Mouse (Mus musculus) heart, embryonic 14.5 days (tissue): ENCODE data around the gene Zfp462. TPM values are rescaled to one million over a fixed set of nuclear protein-coding genes. Genes with fewer than 3 reads are reported as not detected.

ENCODE experiments used
- ATAC-seq: fragments of 200-750 bp; cut with Nextera tagmentation; 2 replicates; pipeline ENCODE4 v1.8.0; 2017; ENCODE audit warnings: low read depth, moderate TSS enrichment; ENCODE audit not compliant: insufficient number of reproducible peaks, insufficient read depth, low FRiP score
- H3K27ac ChIP-seq, 2 experiments: fragments of 200-500 bp in 1 of 2; fragments of 300-500 bp in 1 of 2; sonication (generic) in 1 of 2; replicated peaks in 1 of 2; 2 replicates each; pipeline ENCODE4 v1.5.1; 2012 to 2014; ENCODE audit warnings: low read depth in 2 of 2, low read length in 2 of 2, control low read depth in 1 of 2, mild to moderate bottlenecking in 1 of 2, mixed read lengths in 1 of 2; ENCODE audit not compliant: control insufficient read depth in 1 of 2, insufficient read depth in 1 of 2
- H3K27me3 ChIP-seq: fragments of 300-500 bp; sonication (generic); 2 replicates; pipeline ENCODE4 v1.6.1; 2014; ENCODE audit warnings: mild to moderate bottlenecking, low read length, control low read depth; ENCODE audit not compliant: control insufficient read depth, insufficient read depth
- H3K36me3 ChIP-seq: fragments of 300-500 bp; sonication (generic); 2 replicates; pipeline ENCODE4 v1.6.1; 2014; ENCODE audit warnings: mild to moderate bottlenecking, control low read depth, low read length, mixed read lengths; ENCODE audit not compliant: control insufficient read depth, insufficient read depth
- H3K4me1 ChIP-seq, 2 experiments: fragments of 200-500 bp in 1 of 2; fragments of 300-500 bp in 1 of 2; sonication (generic) in 1 of 2; 2 replicates each; pipeline ENCODE4 v1.6.1; 2012 to 2014; ENCODE audit warnings: low read length in 2 of 2, control low read depth in 1 of 2, mixed read lengths in 1 of 2; ENCODE audit not compliant: control insufficient read depth in 2 of 2, insufficient read depth in 2 of 2
- H3K4me2 ChIP-seq: fragments of 300-500 bp; sonication (generic); 2 replicates; pipeline ENCODE4 v1.6.1; 2014; ENCODE audit warnings: mild to moderate bottlenecking, low read length
- H3K4me3 ChIP-seq, 2 experiments: fragments of 200-500 bp in 1 of 2; fragments of 300-500 bp in 1 of 2; sonication (generic) in 1 of 2; 2 replicates each; pipeline ENCODE4 v1.5.1; 2012 to 2014; ENCODE audit warnings: low read length in 2 of 2, mild to moderate bottlenecking in 2 of 2, control low read depth in 1 of 2, low read depth in 1 of 2, moderate library complexity in 1 of 2; ENCODE audit not compliant: control insufficient read depth in 1 of 2, insufficient read depth in 1 of 2
- H3K9ac ChIP-seq: fragments of 300-500 bp; sonication (generic); 2 replicates; pipeline ENCODE4 v1.6.1; 2014; ENCODE audit warnings: mild to moderate bottlenecking, low read length
- H3K9me3 ChIP-seq: fragments of 300-500 bp; sonication (generic); 2 replicates; pipeline ENCODE4 v1.6.1; 2016; ENCODE audit warnings: low read length, control low read depth; ENCODE audit not compliant: control insufficient read depth
- WGBS: fragments of 180-500 bp; shearing (Covaris S2); extraction: QIAGEN DNeasy Blood & Tissue Kit; methylation state at CpG from one replicate; pipeline ENCODE4 v1.1.7; 2014; 5-methylcytosine and 5-hydroxymethylcytosine counted together
- polyA plus RNA-seq: library from polyadenylated mRNA; unstranded; fragments of >200 nt; fragmentation: Nextera tagmentation; extraction: Ambion mirVana; gene quantifications from 2 replicates; pipeline ENCODE4 v1.2.1, GENCODE M21; 2014

Zfp462 gene
- polyA plus RNA-seq, 1 experiment from 2014 or later, result 3.7 TPM

GRCm38 (mm10) chr4:54998146-54998841, 53.4 kb downstream of the Zfp462 start:
- no peak overlapping the region for H3K27ac ChIP-seq
- H3K36me3 ChIP-seq, result no peaks in the 10 kb centered on the region
- ATAC-seq, result no peak
- no peaks in the 10 kb centered on the region for H3K27me3 ChIP-seq
- no peak overlapping the region for H3K4me3 ChIP-seq
- no peak overlapping the region for H3K9ac ChIP-seq
- no peaks in the 10 kb centered on the region for H3K9me3 ChIP-seq
- H3K4me1 ChIP-seq, result peaks cover 11 to 29% of the 10 kb centered on the region in 2 experiments
- WGBS, result 87% methylated on average over 9 of the region's 9 CpGs
- H3K4me2 ChIP-seq, result no peak overlapping the region

GRCm38 (mm10) chr4:54999556-54999955, 54.7 kb downstream of the Zfp462 start:
- H3K9me3 ChIP-seq, result no peaks in the 10 kb centered on the region
- no peak for ATAC-seq
- WGBS, result 97% methylated on average over 5 of the region's 5 CpGs
- H3K4me2 ChIP-seq, result no peak overlapping the region
- no peak overlapping the region for H3K4me3 ChIP-seq
- no peak overlapping the region for H3K27ac ChIP-seq
- no peaks in the 10 kb centered on the region for H3K36me3 ChIP-seq
- H3K27me3 ChIP-seq, result no peaks in the 10 kb centered on the region
- peaks cover 13 to 38% of the 10 kb centered on the region in 2 experiments for H3K4me1 ChIP-seq
- no peak overlapping the region for H3K9ac ChIP-seq

GRCm38 (mm10) chr4:55001386-55001785, 56.5 kb downstream of the Zfp462 start:
- Histone ChIP-seq H3K27me3 (no peaks in the 10 kb centered on the region), H3K9me3 (no peaks in the 10 kb centered on the region), H3K9ac (no peak overlapping the region), H3K4me2 (peak overlapping the region; percentile 16), H3K4me3 (no peak overlapping the region), H3K4me1 (peaks cover 27 to 56% of the 10 kb centered on the region in 2 experiments), H3K27ac (peak overlapping the region; percentile 15 to 61; a peak in 3 of 4 replicates), H3K36me3 (no peaks in the 10 kb centered on the region)
- ATAC-seq, result no peak
- 16% methylated on average over 3 of the region's 3 CpGs for WGBS

DNA sequence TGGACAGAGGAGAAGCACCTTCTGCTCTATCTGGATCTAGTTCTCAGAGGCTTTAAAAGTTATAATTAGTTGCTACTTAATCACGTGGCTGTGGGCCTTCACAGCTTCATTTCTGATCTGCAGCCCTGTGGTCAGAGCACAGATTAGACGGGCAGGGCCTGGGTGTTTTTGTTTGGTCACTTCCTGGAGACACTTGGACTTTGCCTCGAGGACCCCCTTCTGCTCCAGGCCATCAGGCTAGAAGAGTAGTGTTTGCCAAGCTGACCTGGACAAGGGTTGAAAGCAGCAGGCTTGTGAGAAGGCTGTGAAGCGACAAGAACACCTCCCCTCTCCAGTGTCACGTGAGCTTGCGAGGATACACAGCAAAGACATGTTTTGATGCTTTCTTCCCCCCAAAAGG, 58.3 kb downstream of the Zfp462 start:
- H3K4me3 ChIP-seq, result no peak overlapping the region
- no peaks in the 10 kb centered on the region for H3K9me3 ChIP-seq
- no peak overlapping the region for H3K9ac ChIP-seq
- peak overlapping the region; percentile 42 to 43; a peak in 3 of 4 replicates for H3K27ac ChIP-seq
- no peaks in the 10 kb centered on the region for H3K27me3 ChIP-seq
- no peak for ATAC-seq
- H3K36me3 ChIP-seq, result peaks cover 9% of the 10 kb centered on the region
- H3K4me1 ChIP-seq, result peaks cover 27 to 58% of the 10 kb centered on the region in 2 experiments
- 44% methylated on average over 6 of the region's 6 CpGs for WGBS
- H3K4me2 ChIP-seq, result no peak overlapping the region

- H3K9ac ChIP-seq, result peak overlapping the region; percentile 51; the same call in 1 of the 2 replicates
Observed at GRCm38 (mm10) chr4:55005066-55005465, 60.2 kb downstream of the Zfp462 start.

GRCm38 (mm10) chr4:55005521-55005969, 60.7 kb downstream of the Zfp462 start:
- Histone ChIP-seq H3K4me3 (no peak overlapping the region; a peak in 1 of 4 replicates), H3K9ac (peak overlapping the region; percentile 51; the same call in 1 of the 2 replicates)

More at GRCm38 (mm10) chr4:55005066-55005465, 60.2 kb downstream of the Zfp462 start:
- Histone ChIP-seq H3K4me1 (peaks cover 27 to 58% of the 10 kb centered on the region in 2 experiments), H3K27ac (peak overlapping the region; percentile 87 to 92), H3K27me3 (no peaks in the 10 kb centered on the region), H3K9me3 (no peaks in the 10 kb centered on the region), H3K36me3 (peaks cover 28% of the 10 kb centered on the region), H3K4me2 (peak overlapping the region; percentile 60), H3K4me3 (no peak overlapping the region; a peak in 1 of 4 replicates)
- no peak; the same call in 1 of the 2 replicates for ATAC-seq
- 16% methylated on average over 4 of the region's 4 CpGs for WGBS

DNA sequence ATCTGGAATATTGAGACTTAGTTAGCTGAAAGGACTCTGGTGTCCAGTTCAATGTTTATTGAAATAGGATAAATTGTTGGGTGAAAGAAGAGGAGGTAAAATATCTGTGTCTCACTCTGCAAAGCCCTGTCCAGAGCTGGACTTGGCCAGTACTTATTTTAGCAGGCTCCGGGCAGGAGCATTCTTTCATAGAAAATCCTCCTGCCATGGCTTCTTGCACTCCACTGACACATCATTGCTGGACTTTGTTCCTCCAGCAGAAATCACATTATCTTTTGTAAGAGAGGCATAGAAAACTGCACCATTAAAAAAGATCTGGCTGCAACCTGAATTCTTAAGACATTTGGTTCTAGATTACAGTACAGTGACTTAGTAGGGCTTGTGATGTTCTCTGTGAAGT, 61.2 kb downstream of the Zfp462 start:
- peaks cover 38% of the 10 kb centered on the region for H3K36me3 ChIP-seq
- no peak for ATAC-seq
- peak overlapping the region; percentile 87 to 92 for H3K27ac ChIP-seq
- H3K4me3 ChIP-seq, result no peak overlapping the region
- H3K9me3 ChIP-seq, result no peaks in the 10 kb centered on the region
- H3K27me3 ChIP-seq, result no peaks in the 10 kb centered on the region
- H3K4me1 ChIP-seq, result peaks cover 22 to 51% of the 10 kb centered on the region in 2 experiments
- H3K9ac ChIP-seq, result no peak overlapping the region
- 35% methylated on average over 1 of the region's 1 CpGs for WGBS
- H3K4me2 ChIP-seq, result peak overlapping the region; percentile 60

More at GRCm38 (mm10) chr4:55005521-55005969, 60.7 kb downstream of the Zfp462 start:
- WGBS, result 11% methylated on average over 9 of the region's 9 CpGs
- peak; percentile 67 for ATAC-seq
- peaks cover 27 to 56% of the 10 kb centered on the region in 2 experiments for H3K4me1 ChIP-seq
- peak overlapping the region; percentile 60 for H3K4me2 ChIP-seq
- no peaks in the 10 kb centered on the region for H3K27me3 ChIP-seq
- peak overlapping the region; percentile 87 to 92 for H3K27ac ChIP-seq
- H3K36me3 ChIP-seq, result peaks cover 33% of the 10 kb centered on the region
- no peaks in the 10 kb centered on the region for H3K9me3 ChIP-seq
